Mouse (Mus musculus): ENCODE measurements at regions not wholly inside any gene's neighbourhood (a gene's known extent, or its start where the extent isn't known, plus 50 kb on each side); places are given as distances from the start of the nearest gene placed in this dataset.

DNA sequence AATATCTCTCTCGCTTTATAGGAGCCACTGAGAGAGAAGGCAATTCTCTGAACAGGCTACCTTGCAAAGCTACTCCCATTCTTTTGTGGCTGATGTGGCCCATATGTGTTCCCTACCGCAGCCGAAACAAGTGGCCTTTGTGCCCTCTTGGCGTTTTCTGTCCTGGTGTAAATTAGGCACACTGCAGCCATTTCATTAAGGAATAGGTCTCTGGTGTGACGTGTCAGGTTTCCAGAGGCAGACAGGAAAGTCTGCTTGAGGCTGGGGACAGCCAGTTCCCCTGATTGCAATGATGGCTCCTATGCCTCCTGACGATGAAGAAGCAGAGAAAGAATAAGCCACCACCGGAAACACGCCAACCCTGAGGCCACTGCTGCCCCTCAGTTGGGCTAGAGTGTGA is 59.3 kb upstream of the Bcor start:
- intact Hi-C loops (cut with DNase I) = no loop called here
- DNase-seq = no peak

DNA sequence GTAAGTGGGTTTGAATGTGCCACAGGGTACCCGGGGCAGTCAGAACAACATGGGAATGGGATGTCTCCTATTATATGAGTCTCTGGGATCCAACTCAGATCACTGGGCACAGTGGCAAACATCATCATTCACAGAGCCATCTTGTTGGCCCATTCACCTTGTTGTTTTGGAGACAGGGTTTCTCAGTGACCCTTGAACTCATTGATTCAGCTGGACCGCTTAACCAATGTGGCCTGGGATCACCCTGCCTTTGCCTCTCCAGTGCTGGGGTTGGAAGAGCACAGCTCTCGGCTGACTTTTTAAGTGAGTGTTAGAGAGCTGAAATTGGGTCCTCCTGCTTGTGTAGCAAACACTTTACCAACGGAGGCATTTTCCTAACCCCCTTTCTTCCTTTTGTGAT is 64.2 kb upstream of the Bcor start:
- intact Hi-C loops (cut with DNase I) = no loop called here
- DNase-seq = no peak

DNA sequence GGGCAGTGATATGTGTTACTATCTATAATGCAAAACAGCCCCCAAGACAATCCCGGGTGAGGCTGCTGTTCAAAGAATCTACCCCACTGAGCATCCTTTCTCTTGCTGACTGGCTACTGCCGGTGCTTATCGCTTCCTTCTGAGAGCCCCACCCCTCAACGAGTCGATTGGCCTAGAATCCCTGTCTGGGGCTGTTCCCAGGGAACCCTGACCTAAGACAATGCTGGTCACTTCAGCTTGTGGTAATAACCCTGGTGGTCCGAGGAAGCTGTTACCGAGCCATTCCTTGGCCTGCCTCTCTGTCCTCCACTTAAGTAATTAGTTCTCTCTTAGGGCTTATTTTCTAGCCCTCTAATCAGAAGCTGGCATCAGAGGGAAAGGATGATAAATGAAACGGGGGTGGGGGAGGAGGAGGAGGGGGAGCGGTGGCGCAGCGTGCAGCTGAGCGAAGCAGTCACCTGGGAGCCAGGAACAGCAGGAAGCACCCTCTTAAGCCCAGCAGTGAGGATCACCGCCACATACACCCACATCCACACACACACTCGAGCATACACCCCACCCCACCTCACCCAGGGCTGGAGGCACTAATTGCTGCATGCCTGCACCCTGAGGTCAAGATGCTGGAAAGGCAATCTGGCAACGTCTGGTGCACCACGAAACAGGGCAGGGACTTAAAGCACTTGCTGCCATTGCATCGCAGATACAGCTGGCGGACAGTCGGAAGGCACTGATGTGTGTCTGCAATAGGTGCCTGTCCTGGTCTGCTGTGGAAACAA is 65.1 kb upstream of the Bcor start:
- intact Hi-C loops (cut with DNase I) = no loop called here

DNA sequence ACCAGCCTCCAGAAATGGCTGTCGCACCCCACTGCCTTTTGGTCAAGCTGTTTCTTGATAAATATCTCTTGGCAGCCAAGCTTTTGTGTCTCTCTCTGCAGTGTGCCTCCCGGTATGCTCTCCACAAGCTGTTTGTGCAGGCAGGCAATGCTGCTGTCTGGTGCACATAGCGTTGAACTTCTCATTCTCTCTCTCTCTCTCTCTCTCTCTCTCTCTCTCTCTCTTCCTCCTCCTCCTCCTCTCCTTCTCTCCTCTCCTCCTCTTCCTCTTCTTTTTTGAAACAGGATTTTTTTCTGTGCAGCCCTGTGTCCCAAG is 65.7 kb upstream of the Bcor start:
- intact Hi-C loops (cut with DNase I) = no loop called here
- no peak for DNase-seq

More for the DNA sequence above, 65.1 kb upstream of the Bcor start:
- peak in 1 of 2 experiments; percentile 15 for DNase-seq

DNA sequence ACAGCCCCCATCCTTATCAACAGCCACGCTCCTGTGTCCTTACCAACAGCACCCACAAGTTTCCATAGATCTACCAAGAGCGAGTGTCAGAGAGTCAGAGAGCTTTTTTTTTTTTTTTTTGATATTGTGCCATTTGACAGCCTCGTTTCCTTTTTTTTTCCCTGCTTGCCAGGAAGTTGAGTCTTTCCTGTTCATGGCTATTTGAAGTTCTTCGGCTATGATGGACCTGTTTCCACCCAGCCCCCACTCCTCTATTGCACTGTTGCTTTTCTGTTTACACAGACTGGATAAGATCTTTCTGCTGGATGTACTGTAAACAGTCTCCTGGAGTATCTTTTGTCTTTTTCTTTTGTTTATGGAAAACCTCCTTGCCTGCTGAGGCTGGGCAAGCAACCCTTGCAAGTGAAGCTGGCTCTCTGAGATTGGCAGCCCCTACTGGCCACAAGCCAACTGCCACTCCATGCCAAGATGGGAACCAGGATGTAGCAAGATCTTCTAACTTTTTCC is 80.4 kb upstream of the Bcor start:
- intact Hi-C loops (cut with DNase I) = no loop called here
- DNase-seq = peak in 1 of 2 experiments; percentile 5

DNA sequence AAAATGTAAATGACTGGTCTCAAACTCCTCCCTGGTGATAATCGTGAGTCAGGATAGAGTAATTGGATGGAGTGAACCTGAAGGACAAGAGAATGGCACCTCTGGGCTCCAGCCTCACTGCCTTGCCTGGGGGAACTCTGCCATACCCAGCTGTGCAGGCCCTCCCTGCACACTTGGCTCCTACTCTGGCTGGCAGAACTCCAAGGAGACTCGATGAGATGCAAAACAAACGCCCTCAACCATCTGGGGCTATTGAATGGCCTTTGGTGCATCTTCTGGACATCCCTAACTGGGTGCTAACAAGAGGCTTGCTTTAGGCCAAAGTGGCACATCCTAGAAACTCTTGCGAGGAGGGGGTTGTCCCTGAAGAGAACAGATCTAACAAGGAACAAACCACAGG is 81.6 kb upstream of the Bcor start:
- intact Hi-C loops (cut with DNase I) = no loop called here
- DNase-seq = no peak

DNA sequence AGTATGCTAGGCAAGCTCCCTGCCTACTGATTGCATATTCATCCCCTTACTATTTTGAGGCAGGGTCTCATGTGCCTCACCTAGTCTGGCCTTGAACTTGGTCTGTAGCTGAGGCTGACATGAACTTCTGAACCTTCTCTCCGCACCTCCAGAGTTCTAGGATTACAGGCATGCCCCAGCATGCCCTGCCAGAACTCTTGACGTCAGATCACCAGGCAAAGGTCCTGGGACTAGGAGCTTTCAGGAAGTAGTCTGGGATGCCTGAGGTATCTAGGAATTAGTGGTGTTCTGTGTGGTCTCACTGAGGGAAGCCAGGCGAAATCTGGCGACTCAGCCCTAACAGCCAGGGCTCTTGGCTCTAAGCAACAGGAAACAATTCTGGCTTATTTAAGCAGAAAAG is 88.9 kb upstream of the Bcor start:
- intact Hi-C loops (cut with DNase I) = no loop called here
- DNase-seq = peak in 1 of 2 experiments; percentile 9

DNA sequence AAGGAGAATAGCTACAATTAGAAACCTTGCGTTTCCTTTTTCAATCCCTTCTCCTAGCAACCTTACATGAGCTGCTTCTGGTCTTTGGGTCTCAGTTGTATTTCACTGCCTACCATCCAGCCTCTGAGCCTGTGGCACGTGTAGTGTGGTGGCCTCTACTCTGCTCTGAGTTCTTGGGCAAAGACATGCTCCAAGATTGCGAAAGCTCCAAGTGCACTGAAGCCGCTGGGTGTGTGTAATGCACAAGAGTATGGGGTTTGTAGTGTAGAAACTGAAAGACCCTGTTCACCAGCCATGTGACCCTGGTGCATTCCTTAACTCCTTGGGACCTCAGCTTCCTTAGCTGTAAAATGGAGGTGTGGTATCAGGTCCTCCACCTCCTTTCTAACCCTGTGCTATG is 89.8 kb upstream of the Bcor start:
- intact Hi-C loops (cut with DNase I) = loop anchor here (5.0 to 10.0 kb wide), 3 partner anchors 165 to 618 kb away; no protein-coding TSS in a partner anchor

DNA sequence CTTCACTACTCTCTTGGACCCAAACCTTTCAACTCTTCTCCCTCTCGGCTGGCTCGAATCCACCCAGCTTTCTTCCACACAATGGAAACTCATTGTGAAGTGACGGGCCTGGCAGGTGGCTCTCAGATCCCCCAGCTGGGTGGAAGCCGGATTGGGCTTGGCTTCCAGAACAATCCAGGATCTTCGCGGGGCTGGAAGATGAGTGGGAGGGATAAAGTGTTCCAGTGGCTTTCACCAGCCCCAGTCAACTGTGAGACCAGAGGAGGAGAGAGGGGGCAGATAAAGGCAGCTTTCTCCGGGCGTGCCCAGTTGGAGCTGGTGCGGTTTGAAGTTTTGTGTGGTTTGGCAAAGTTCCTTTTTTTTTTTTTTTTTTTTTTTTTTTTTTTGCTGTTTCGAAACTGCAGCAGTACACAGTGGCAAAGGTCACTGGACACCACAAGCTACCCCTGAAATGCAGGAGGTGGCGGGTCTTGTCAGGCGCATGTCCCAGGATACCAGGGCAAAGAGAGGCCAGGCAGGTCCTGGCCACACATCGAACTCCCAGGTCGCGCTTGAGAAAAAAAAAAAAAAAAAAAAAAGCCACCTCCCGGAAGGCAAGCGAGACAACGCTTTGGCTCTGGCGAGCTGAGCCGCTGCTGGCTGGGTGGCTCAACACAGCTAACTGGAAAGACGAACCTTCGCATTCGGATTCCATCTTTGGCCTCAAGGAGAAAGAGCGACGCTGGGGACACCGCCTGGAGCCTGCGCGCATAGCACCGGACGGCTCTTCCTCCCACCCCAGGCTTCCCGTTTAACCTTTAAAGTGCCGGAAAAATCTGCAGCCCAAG is 91.9 kb upstream of the Bcor start:
- DNase-seq = peak; percentile 74 to 79
- intact Hi-C loops (cut with DNase I) = loop anchor here (1.0 to 10.0 kb wide), 4 partner anchors 92 to 620 kb away; partner anchors contain the start of gene Bcor

More for the DNA sequence above, 89.8 kb upstream of the Bcor start:
- no peak for DNase-seq

DNA sequence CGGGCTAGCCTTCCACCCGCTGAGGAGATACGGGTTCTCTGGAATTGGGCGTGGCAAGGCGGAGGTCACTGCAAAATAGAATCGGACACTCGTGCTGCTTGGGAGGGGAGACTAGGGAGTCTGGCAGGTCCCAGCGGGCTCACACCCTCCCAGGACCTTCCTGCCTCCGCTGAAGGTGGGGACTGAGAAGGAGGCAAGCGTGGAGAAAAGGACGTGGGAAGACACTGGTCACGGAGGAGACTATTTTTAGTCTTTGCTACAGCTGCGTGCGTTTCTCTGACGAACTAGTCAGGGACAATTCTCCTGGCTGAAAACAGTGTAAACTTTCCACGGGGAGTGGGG is 92.5 kb upstream of the Bcor start:
- intact Hi-C loops (cut with DNase I) = loop anchor here (1.0 to 10.0 kb wide), 4 partner anchors 92 to 620 kb away; partner anchors contain the start of gene Bcor

DNA sequence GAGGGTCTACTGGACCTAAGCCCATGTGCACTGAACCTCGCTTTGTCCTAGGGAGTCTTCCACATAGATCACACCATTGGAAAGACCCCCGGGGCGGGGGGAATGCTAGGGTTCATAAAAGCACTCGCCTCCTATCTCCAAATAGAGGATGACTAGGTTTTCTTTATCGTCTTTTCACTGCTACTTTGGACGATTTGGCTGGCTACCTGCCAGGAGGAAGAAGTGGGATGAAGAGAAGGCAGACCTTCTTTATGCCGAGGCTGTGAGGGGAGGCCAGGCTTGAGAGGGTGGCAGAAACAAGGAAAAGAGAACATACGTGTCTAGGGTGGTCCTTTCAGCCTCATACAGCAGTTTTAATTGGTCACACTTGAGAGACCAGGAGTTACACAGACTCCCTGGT is 96.6 kb upstream of the Bcor start:
- intact Hi-C loops (cut with DNase I) = loop anchor here (10.0 kb wide), 1 partner anchor 172 kb away; no protein-coding TSS in a partner anchor
- no peak for DNase-seq

More for the DNA sequence above, 92.5 kb upstream of the Bcor start:
- DNase-seq = no peak

DNA sequence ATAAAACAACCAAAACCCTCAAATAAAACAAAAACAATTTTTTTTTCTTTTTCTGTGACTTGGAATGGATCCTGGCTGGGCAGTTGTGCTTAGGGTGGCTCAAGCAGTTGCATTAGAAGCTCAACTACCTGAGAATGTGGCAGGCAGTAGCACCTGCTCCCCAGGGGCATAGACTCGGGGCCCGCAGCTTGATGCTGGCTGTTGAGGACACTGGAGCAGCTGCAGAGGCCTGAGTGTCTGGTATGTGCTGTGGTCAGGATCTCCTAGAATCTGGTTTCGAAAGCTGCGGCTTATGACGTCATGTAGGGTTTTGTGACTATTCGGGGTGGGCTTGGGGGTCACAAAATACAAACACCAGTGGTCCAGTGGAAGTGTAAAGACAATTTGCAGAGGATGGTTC is 103.7 kb upstream of the Bcor start:
- DNase-seq = no peak
- intact Hi-C loops (cut with DNase I) = no loop called here

DNA sequence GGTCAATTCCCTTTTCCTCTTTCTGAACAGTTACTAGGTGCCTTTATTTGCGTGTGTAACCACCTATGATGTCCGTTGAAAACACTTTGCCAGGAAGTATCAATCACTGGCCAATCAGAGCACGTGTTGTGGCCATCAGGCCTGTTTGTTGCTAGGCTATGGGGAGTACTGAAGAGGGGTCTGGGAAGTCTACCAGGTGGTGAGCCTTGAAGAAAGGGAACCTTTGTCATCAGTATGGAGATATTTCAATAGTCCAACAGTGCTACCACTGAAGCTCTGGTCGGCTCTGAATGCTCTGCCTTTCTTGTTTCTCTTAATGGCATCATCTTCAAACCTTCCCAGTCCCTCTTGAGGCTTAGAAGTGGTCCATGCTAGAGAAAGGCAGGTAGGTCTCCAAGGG is 124.6 kb upstream of the Bcor start:
- intact Hi-C loops (cut with DNase I) = no loop called here
- no peak for DNase-seq

DNA sequence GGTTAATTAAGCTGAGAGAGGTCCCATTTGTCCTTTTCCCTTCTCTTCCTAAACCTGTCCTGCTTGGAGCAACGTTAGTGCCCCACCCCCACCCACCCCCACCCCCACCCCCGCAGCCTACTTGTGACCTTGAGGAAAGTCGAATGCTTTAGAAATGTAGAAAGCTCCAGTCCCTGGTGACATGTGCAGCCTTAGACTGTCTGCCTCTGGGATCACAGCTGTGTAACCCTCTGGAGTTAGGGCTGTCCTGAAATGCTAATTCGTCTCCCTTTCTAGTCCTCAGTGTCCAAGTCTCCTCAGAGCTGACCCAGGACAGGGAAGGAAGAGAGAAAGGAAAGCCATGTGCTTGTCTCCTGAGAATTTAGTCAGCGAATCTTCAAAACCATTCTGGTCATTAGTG is 125.0 kb upstream of the Bcor start:
- intact Hi-C loops (cut with DNase I) = no loop called here
- no peak for DNase-seq

DNA sequence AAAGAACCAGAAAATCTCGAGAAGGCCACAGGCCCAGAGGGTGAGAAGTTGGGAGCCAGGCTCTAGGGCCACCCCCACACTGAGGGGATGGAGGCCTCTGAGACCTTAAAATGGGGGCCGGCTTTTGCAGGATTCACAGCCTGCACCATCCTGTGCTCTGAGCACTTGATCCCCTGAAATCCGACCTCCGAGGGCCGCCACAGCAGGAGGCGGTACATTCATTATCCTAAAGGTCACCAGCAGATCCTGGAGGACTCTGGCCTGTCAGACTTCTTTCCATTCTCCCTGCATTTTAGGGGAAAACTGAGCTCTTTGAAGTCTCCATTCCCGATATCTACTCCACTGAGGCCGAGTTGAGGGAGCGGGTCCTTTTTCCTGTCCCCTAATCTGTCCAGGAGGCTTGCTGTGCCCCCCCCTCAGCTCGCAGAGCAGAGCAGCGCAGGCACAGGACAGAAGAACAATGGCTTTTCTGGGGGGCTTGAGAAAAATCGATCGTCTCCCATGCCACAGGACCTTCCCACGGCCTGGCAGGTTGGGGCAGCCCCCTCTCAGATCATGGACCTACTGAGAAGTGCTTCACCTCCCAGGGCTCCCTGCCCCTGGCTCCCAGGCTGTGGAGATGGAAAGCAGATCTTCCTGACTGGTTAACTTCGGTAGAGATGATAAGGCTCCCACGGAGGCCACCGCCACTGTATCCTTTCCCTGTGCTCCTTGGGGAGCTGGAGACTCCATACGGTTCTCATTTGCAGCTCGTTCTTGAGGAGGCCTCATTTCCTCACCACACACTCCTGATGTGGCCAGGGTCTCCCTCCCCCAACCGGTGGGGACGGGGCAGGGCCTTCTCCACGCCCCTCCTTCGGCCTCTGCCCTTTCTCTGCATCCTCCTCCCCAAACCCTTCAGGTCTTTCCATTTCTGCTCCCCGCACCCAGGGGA is 126.1 kb upstream of the Bcor start:
- intact Hi-C loops (cut with DNase I) = no loop called here

DNA sequence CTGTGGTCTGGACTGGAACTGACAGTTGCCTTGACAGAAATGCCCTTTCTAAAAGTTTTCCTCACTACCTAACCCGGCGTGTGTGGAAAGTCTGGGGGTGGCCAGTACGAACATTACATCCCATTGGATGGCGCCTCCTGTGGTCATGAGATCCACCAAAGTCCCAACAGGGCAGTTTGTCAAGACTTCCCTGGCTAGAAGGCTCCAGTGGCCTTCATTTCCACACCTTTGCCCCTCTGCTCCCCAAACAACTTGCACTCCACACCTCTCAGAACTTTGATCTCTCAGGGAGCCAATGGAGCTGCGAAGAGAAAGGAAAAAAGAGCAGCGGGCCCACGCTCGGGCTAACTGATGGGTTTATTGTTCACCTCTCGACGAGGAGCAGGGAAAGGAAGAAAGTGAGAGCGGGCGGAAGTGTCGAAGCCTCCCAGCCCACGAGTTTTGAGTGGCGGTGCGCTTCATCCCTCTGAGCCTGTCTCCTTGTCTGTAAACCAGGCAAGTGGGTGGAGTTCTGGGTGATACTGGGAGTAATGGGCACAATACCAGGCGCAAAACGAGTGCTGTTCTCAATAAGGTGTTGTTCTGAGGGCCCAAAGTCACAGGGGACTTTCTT is 126.9 kb upstream of the Bcor start:
- intact Hi-C loops (cut with DNase I) = no loop called here
- no peak for DNase-seq

More for the DNA sequence above, 126.1 kb upstream of the Bcor start:
- DNase-seq = no peak

DNA sequence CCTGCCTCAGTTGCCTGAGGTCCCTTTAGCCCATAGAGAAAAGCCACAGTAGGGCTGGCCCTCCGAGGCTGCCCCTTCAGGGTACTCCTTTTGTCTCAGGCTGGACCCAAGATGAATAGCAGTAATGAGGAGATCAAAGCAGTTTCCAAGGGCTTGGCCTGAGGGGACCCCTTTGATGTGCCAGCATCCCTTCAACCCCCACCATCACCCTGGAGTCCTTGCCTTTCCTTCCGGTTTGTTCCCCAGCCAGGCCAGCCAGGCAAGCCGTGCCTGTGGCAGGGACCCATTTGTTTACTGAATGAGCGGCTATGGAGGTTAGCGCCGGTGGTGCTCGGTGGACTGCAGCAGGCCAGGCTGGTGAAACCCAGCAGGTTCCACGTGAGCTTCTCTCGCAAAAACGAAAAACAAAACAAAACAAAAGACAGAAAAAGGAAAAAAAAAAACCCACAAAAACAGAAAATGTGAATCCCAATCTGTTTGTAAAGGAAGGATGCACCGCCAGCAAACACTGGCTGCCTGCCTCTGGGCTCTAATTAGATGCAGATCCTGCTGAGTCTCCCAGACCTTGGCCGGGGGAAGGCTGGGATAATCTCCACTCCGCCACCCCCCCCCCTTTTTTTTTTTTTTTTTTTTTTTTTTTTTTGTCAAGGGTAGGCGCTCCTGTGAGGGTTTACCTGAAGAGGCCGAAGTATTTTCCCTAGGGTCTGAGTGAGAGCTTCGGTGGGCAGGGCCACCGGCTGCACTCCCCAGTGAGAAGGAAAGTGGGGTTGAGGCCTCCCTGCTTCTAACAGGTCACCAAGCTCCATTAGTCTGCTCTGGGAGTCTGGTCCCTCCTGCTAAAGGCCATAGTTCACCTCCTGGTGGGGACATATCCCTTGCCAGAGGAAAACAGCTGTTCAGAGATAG is 127.8 kb upstream of the Bcor start:
- DNase-seq = peak; percentile 15 to 16

DNA sequence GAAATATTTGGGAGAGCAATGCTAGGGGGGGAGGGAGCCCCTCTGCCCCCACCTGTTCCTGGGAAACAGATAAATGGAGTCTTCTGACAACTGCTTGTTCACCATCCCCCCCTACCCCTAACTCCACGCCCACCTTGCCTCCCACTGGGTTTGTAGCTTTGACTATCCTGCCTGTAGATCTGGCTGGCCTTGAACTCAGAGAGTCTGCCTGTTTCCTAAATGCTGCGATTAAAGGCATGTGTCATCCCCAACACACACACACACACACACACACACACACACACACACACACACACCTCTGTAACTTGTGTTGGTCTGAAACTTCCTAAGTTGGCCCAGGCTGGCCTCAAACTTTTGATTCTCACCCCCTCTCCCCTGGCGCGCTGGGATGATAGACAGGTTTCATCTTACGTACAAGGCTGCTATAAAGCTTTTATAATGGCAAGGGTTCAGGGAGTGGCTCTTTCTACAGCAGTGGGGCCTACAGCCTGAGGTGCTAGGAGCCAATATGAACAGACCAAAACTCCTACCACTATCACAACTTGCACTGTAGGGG is 128.5 kb upstream of the Bcor start:
- no peak for DNase-seq

More for the DNA sequence above, 127.8 kb upstream of the Bcor start:
- intact Hi-C loops (cut with DNase I) = no loop called here

DNA sequence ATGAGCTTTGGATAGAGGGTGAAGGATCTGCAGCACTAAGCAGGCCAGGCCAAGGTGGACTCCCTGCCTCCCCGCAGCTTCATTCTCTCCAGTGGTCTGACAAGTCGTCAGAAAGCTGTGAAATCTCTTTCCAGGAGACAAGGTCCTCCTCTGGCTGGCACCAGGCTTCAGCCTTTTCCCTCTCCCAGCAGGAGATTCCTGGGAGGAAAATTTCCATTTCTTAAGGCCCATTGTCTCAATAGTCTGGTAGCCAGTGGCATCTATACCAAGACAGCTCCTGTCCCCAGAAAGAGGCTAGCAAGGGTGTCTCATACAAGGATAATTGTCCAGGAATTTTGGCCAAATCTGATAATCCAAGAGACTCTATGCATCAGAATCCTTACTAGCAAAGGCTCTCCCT is 133.0 kb upstream of the Bcor start:
- intact Hi-C loops (cut with DNase I) = no loop called here
- DNase-seq = no peak

More for the DNA sequence above, 128.5 kb upstream of the Bcor start:
- intact Hi-C loops (cut with DNase I) = no loop called here
